Mouse (Mus musculus) skeletal muscle tissue, adult 2 months (tissue): ENCODE results near the gene Rnf141.

Experiments used
- DNase-seq: peaks from one replicate; pipeline ENCODE4 v3.0.0-alpha.2; 2012; ENCODE audit warnings: low read depth, low spot score

The Rnf141 gene

DNA sequence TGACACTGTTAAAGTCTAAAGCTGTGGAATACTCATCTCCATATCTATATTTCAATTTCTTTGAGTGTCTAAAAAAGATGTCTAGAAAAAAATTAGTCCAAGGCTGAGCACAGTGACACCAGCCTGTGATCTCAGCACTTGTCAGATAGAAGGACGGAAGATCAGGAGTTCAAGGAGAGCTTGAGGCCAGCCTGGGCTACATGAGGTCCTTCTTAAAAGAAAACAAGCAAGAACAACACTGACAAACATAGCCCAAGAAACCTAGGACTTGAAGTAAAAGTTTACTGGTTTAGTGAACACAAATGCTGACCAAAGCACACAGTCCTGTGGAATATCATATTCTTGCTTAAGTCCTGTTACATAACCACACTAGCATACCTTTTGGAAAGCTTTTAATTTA lies 10.2 kb downstream of the Rnf141 start:
- no peak for DNase-seq

DNA sequence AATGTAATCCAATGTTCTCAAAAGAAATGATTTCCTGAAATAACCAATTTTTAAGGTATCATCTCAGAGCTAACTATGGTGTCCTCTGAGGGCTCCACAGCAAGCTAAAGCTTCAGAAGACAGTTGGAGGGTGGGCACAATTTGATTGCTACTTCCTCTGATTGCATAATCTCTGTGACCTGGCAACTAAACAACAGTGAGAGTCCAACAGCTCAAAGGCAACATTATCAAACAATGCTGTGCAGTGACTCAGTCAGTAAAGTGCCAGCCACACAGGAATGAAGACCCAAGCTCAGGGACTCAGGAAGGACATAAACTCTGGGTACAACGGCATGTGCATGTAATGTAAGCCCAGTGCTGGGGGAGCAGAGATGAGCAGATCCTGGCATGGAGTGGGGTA lies 11.2 kb downstream of the Rnf141 start:
- no peak for DNase-seq

DNA sequence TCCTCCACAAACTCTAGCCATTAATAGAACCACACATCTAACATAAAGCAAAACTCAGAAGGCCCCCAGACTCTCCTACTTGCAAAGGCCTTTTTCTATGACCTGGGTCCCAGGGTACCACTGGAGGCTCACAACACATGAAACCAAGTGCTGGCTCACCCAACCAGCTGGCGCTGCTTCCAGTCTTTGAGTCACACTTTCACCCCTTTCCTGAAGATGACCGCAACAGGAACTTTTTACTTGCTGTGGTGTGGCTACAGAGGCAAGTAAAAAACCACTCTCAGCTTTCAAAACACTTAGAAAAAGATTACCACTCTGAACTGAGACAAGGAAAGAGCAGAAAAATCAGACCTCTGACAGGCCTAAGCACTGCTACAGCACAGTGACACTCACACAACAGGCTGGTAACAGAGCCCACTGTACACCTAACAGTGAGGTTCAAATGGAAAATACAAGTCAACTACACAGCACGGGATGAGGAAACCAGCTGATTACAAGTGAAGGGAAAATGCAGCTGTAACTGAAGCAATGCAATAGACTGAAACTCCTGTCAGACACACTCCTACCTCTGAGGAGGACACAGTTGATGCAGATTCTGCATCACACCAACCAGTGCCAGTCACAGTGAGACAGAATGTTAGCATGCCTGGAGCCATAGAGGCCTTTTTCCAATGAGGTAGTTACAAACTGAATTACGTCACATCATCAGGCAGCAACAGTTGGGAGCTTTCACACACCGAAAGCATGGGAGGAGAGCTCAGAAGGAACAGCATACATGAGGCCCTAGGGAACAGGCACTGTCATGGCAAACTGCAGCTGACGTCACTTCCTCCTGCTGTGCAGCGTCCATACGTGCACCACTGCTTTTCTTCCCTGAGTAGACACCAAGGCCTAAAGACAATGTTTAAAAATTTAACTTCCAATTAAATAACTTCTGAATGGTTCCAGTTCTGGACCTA lies 20.0 kb downstream of the Rnf141 start:
- no peak for DNase-seq

DNA sequence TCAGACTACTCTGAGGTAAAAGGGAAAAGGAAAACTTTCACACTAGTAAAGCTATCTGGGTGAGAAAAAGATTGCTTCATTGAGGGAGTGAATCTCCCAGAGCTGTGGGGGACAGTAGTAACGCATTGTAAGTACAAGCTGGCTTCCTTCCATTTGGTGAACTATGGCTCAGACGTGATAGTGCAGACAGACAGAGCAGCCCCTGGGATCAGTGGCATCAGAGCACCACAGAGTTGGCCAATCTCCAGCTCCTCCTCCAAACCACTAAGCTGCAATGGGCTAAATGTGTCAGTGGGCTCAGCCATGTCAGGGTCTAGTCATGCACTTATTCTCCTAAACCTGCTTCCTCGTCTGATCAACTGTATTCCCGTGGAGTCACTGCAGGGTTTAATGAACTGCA lies 20.7 kb downstream of the Rnf141 start:
- no peak for DNase-seq

GRCm38 (mm10) chr7:110823076-110823475 lies 21.2 kb downstream of the Rnf141 start:
- DNase-seq = no peak

DNA sequence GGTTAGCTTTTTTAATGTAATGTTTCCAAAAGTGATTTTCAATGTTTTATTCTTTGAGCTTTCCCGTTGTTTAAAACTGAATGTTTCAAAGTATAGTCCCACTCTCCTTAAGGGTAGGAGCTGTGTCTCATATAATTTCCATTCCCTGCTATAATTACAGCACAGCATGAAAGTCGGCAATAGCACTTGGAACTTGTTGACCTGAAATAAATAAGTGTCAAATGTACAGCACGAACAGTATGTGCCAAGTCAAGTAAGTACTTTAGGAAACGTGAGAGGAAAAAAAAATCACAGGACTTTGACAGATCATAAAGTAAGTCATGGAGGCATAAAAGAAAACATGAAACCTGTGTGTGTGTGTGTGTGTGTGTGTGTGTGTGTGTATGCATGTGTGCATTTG lies 22.2 kb downstream of the Rnf141 start:
- DNase-seq = no peak

- peak; percentile 67 for DNase-seq
Measured at GRCm38 (mm10) chr7:110821653-110822052, 22.6 kb downstream of the Rnf141 start.

DNA sequence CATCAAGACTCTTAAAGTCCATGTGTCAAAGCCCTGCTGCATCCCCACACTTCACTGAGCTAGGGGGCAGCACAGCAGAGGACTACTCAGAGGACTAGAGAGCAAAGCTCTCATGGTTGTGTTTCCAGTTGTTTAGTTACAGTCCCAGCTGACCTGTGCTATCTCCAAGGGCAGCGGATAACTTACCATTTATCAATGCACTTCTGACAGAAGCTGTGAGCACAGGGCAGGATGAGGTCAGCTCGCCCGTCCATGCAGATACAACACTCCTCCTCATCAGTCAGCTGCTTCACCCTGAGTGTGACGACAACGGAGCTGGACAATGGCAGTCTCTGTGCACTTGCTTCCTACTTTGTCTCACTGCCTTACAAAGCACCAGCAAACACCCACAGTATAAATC lies 23.2 kb downstream of the Rnf141 start:
- DNase-seq = no peak

DNA sequence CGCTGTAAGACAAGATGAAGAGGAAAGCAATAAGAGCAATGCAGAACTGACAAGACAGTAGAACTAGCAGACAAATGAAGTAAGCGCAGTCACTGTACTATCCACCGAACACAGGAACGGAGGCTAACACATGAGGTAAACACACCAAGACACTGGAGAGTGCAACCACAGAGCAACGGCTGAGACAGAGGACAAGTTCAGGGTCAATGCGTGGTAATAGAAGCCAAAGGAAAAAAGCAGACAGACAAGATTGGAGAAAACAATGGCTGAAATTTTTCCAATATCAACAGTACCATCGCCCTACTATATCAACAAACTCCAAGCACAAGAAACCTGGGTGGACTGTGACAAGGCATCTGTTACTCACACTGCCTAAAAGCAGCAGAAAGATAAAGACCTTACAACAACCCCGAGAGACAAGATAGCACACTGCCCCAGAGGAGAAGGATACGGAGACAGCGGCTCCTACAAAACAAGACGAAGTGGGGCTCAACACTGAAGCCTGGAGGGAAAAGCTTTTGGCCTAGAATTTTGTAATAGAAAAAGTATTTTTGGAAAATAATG lies 25.4 kb downstream of the Rnf141 start:
- DNase-seq = no peak

DNA sequence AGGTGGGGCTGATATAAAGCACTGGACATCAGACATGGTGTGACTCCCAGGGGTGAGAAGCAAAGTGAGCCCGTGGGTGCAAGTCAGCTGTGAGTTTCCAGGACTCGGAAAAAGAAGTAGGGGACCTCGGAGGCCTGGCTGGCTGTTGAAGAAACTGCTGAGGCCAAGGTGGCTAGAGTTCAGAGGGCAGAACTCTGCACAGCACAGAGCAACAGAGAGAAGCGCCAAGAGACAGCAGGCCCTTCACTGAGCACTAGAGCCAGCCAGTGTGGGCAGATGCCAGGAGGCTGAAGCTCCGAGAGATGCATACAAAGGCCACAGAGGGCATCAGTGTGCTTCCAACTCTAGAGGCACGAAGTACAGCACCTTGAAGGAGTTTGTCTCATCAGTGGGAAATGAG lies 26.1 kb downstream of the Rnf141 start:
- DNase-seq = peak; percentile 74

DNA sequence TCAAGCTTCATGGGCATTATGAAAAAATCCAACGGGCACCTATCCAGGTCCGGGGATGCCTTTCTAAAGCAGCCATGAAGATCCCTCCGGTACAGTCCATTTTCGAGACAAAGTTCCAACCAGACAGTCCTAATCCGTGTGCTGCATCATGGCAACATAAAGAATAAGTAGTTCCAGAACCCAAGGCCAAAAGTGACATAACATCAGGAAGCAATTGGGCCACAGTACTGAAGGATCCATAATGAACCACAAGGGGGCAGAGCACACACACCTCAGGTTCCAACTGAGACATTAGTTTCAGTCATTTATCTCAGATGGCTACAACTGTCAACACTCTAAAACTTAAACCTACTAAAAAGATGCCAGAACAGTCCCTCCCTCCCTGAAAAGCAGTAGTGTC lies 28.2 kb downstream of the Rnf141 start:
- DNase-seq = peak; percentile 54

DNA sequence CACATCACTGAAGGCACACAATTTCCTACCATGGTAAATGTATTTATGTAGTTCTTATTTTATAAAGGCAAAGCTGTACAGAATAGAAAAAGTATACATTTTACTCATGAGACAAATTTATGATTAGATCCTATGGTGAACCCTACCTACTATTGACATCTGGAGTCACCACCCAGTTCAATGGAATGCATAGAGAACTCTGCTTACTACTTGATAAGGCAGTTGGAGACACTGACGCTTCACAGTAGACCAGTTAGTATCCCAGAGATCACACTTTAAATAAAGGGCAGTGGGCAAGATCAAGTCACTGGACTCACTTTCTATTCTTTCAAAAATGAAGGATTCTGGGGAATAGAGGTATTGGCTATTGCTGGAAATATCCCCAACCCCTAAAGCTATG lies 30.3 kb downstream of the Rnf141 start:
- DNase-seq = no peak

- DNase-seq = no peak
Measured at GRCm38 (mm10) chr7:110811529-110811928, 32.7 kb downstream of the Rnf141 start.

DNA sequence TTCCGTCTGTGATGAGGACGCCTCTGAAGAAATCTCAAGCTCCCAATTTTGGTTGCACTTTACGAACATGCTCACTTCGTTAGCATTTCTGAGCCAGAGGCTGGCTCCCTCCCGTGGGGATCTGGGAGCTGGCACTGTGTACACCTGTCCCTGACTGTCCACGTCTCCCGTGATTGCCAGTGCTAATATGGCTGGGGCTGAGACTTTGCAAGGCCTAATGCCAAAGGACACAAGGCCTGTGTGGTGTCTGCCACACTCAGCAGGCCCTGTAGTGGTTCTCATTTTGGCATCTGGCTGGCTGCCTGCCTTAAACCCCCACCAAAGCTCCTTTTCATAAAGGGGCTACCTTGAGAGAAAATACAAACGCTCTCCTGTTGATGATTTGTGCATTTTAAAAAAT lies 33.3 kb downstream of the Rnf141 start:
- DNase-seq = no peak

GRCm38 (mm10) chr7:110809585-110810557 lies 34.4 kb downstream of the Rnf141 start:
- no peak for DNase-seq

GRCm38 (mm10) chr7:110808962-110809361 lies 35.3 kb downstream of the Rnf141 start:
- DNase-seq = no peak

DNA sequence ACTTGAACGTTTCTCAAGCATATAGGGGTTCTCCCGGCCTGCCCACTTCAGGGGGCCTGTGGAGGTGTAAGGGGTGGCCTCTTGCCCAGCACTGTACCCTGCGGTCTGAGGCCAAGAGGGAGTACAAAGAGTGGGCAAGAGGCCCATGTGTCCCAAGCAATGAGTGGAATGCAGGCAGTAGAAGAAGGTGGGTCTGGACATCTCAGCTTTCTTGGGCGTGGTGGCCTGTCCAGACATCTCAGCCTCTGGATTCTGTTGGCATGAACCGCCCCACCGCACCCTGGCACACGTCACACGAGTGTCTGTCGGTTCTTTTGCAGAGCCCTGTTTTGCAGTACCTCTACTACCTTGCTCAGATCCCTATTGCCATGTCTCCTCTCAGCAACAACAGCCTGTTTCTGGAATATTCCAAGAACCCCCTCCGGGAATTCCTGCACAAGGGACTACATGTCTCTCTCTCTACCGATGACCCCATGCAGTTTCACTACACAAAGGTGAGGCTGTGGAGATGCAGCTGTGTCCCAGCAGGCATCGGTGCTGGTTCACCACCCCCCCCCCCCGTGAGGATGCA lies 36.7 kb downstream of the Rnf141 start:
- no peak for DNase-seq

DNA sequence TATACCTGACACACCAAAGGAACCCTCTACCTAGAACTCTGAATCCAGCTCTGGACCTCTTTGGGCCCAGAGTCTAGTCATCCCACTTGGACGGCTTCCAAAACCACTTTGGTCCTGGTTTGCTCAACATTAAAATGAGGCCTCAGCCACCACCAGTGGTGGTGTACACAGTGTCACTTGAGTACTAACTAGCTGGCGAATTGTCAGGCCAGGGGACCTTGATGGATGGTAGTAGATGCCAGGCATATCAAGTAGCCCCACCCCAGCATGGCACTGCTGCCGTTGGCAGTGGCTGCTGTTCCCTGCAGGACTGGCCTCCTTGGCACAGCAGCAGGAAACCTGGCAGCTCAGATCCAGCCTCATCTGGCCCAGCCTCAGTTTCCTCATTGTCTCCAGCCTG lies 40.0 kb downstream of the Rnf141 start:
- peak; percentile 82 for DNase-seq

DNA sequence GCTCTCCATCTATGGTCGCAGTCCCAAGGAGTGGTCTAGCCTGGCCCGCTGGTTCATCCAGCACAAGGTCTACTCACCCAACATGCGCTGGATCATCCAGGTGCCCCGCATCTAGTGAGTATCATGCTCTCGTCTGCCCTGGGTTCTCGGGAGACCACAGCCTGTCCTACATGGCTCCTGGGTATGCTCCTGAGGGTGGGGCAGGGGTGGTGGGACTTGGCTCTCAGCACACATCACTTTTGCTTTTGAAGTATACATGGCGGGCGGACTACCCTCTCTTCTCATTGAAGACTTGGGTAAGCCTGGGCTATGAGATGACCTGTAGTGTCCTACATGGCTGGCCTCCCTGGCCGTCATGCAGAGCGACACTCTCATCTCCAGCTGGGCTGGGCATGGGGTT lies 41.1 kb downstream of the Rnf141 start:
- no peak for DNase-seq

DNA sequence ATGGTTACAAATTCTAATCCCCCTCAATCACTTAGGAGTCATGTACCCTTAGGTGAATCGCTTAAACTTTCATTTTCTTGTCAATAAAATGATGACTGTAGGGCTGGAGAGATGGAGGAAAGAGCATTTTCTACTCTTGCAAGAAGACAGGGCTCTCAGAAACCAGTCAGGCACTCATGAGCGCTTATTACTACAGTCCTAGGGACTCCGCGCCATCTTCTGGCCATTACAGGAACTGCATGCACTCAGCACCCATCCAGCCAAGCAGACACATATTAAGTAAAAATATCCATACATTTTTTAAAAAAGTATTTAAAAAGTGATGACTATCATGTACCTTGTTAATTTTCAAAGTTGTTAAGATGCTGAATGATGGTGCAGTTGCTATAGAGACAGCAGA lies 43.2 kb downstream of the Rnf141 start:
- peak; percentile 83 for DNase-seq

DNA sequence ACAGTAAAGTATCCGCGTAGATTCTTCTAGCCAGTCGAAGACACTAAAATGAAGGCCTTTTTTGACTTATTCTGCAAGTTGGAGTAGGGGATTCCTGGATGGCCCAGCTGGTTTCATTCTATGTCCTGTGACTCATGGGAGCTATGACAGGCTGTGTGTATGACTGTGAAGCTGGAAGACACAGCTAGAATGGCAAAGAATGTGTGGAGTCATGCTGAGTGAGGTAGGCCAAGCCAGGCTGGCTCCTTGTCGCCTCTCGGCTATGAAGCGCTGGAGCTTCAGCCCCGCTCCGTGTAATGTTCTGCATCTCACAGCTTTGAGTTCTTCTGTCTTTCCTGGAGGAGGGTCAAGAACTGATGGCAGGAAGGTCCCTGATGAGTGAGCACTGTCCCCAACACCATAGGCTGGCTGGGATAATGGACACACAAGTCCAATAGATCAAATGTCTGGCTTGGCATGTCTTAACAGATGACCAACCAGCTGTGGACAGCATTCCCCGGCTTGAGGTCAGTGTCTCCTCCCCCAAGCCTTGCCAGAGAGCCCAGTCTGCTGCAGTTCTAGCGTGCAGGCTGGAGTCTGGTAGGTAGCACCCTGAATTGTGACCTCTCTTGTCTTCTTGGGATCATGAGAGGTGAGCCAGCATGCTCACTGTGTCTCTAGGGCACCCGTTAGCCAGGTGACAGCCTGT lies 46.4 kb downstream of the Rnf141 start:
- peak; percentile 68 for DNase-seq
